Mouse (Mus musculus) myocyte (in vitro differentiated cells): ENCODE results near the gene Pacrg.

Experiments
- CEBPB ChIP-seq: IDR thresholded peaks from 2 replicates; pipeline ENCODE4 v1.6.1; 2011; ENCODE audit warnings: mild to moderate bottlenecking, moderate library complexity; ENCODE audit not compliant: poor library complexity, insufficient read depth, severe bottlenecking
- E2F4 ChIP-seq: IDR thresholded peaks from one replicate; pipeline ENCODE4 v1.6.1; 2011; ENCODE audit warnings: mild to moderate bottlenecking, control low read depth, moderate library complexity; ENCODE audit not compliant: insufficient read depth
- MAX ChIP-seq: IDR thresholded peaks from one replicate; pipeline ENCODE4 v1.6.1; 2011; ENCODE audit warnings: low read depth, mild to moderate bottlenecking, control low read depth
- MYOD1 ChIP-seq, 3 experiments: IDR thresholded peaks; one replicate each; pipeline ENCODE4 v1.6.1; 2011; ENCODE audit warnings: control low read depth in 2 of 3, low read depth in 2 of 3, mild to moderate bottlenecking in 2 of 3, moderate library complexity in 1 of 3; ENCODE audit not compliant: insufficient read length in 2 of 3, control insufficient read depth in 1 of 3
- MYOG ChIP-seq, 3 experiments: IDR thresholded peaks; one replicate each; pipeline ENCODE4 v1.6.1; 2011; ENCODE audit warnings: control low read depth in 2 of 3, low read depth in 2 of 3, mild to moderate bottlenecking in 2 of 3; ENCODE audit not compliant: insufficient read length in 2 of 3, control insufficient read depth in 1 of 3, insufficient read depth in 1 of 3
- POLR2A ChIP-seq: IDR thresholded peaks from one replicate; pipeline ENCODE4 v1.6.1; 2011; ENCODE audit warnings: low read depth, mild to moderate bottlenecking, control low read depth, moderate library complexity; ENCODE audit not compliant: insufficient read length
- POLR2AphosphoS2 ChIP-seq: IDR thresholded peaks from one replicate; pipeline ENCODE4 v1.6.1; 2011; ENCODE audit warnings: low read depth, control low read depth; ENCODE audit not compliant: insufficient read length
- REST ChIP-seq: IDR thresholded peaks from one replicate; pipeline ENCODE4 v1.6.1; 2011; ENCODE audit warnings: mild to moderate bottlenecking, control low read depth, moderate library complexity; ENCODE audit not compliant: insufficient read depth, insufficient read length
- SRF ChIP-seq: IDR thresholded peaks from one replicate; pipeline ENCODE4 v1.6.1; 2011; ENCODE audit warnings: low read depth; ENCODE audit not compliant: control insufficient read depth, insufficient read length
- TCF12 ChIP-seq: IDR thresholded peaks from one replicate; pipeline ENCODE4 v1.6.1; 2011; ENCODE audit warnings: mild to moderate bottlenecking, control low read depth; ENCODE audit not compliant: poor library complexity, insufficient read depth, severe bottlenecking
- USF1 ChIP-seq: IDR thresholded peaks from one replicate; pipeline ENCODE4 v1.6.1; 2011; ENCODE audit warnings: low read depth, mild to moderate bottlenecking, control low read depth, moderate library complexity

DNA sequence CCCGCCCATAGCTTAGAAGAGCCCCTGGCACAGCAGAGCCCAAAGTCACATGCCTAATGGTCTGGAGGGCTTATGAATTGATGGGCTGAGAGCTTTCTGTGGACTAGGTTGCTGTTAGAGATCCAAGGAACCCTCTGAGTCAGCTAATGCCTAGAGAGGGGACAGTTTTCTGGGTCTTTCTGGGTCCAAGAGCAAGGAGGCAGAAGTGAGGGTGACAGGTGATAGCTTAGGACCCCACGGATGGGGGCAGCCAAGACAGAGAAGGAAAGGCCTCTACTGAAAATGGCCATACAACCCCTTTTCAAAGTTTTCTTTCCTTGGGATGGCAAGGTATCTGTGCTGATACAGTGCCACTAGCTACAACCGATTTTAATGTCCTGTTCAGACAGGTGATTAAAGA lies 399.1 kb downstream of the Pacrg start:
- TF ChIP-seq POLR2A = no peak
- TF ChIP-seq USF1 = no peak
- no peak for TF ChIP-seq MAX
- TF ChIP-seq CEBPB = no peak
- no peak for TF ChIP-seq E2F4
- no peak for TF ChIP-seq MYOG (IDR thresholded peaks at IDR 0.05; ENCODE audit: control insufficient read depth in 1 of 3, insufficient read depth in 1 of 3, insufficient read length in 2 of 3, low read depth in 2 of 3)
- TF ChIP-seq TCF12 = no peak
- no peak for TF ChIP-seq REST
- TF ChIP-seq POLR2AphosphoS2 = no peak
- TF ChIP-seq MYOD1 (IDR thresholded peaks at IDR 0.05; ENCODE audit: control insufficient read depth in 1 of 3, insufficient read length in 2 of 3, low read depth in 2 of 3) = no peak
- no peak for TF ChIP-seq SRF
